Mouse (Mus musculus) MEL (cell line): ENCODE results near the gene Ccdc57. TPM values are rescaled to one million over a fixed set of nuclear protein-coding genes. Genes with fewer than 3 reads are reported as not detected.
"Not testable (repeated sequence)": the region's sequence is repeated elsewhere in the genome, so short reads cannot be mapped to it uniquely, and the experiment has no call there.

Experiments
- DNase-seq: peaks from one replicate; pipeline ENCODE4 v3.0.0; 2011; ENCODE audit warnings: low read depth, low spot score
- H3K27ac ChIP-seq: 2 replicates; pipeline ENCODE4 v1.5.1; 2012; ENCODE audit warnings: low read depth, mild to moderate bottlenecking, control low read depth, low read length, moderate library complexity; ENCODE audit not compliant: control insufficient read depth
- H3K27me3 ChIP-seq, 2 experiments: fragments of 150-350 bp in 1 of 2; sonication (generic) in 1 of 2; 2 replicates each; pipeline ENCODE4 v1.6.1; 2012; ENCODE audit warnings: low read length in 2 of 2, mild to moderate bottlenecking in 2 of 2, improper control_type of control experiment in 1 of 2, moderate library complexity in 1 of 2; ENCODE audit not compliant: insufficient read depth in 2 of 2, control insufficient read depth in 1 of 2
- H3K36me3 ChIP-seq, 2 experiments: 2 replicates each; pipeline ENCODE4 v1.6.1; 2012 to 2014; ENCODE audit warnings: low read length in 2 of 2, improper control_type of control experiment in 1 of 2, inconsistent platforms in 1 of 2, mild to moderate bottlenecking in 1 of 2; ENCODE audit not compliant: insufficient read depth in 2 of 2, control insufficient read depth in 1 of 2
- H3K4me1 ChIP-seq, 2 experiments: fragments of 150-350 bp in 1 of 2; sonication (generic) in 1 of 2; 2 replicates each; pipeline ENCODE4 v1.6.1; 2012; ENCODE audit warnings: low read length in 2 of 2, improper control_type of control experiment in 1 of 2, mild to moderate bottlenecking in 1 of 2; ENCODE audit not compliant: insufficient read depth in 2 of 2, control insufficient read depth in 1 of 2
- H3K4me3 ChIP-seq, 2 experiments: fragments of 150-350 bp in 1 of 2; sonication (generic) in 1 of 2; 2 replicates each; pipeline ENCODE4 v1.5.1; 2012; ENCODE audit warnings: low read depth in 2 of 2, low read length in 2 of 2, mild to moderate bottlenecking in 2 of 2, moderate library complexity in 2 of 2, control low read depth in 1 of 2, improper control_type of control experiment in 1 of 2; ENCODE audit not compliant: control insufficient read depth in 1 of 2, insufficient read depth in 1 of 2
- H3K79me2 ChIP-seq: 2 replicates; pipeline ENCODE4 v1.6.1; 2012; ENCODE audit warnings: mild to moderate bottlenecking, low read length, moderate library complexity; ENCODE audit not compliant: control insufficient read depth, poor library complexity, insufficient read depth
- H3K9ac ChIP-seq: 2 replicates; pipeline ENCODE4 v1.6.1; 2012; ENCODE audit warnings: low read depth, mild to moderate bottlenecking, control low read depth, low read length, moderate library complexity; ENCODE audit not compliant: control insufficient read depth, poor library complexity, severe bottlenecking
- H3K9me3 ChIP-seq: fragments of 150-350 bp; sonication (generic); replicated peaks from 2 replicates; pipeline ENCODE4 v1.6.1; 2012; ENCODE audit warnings: mild to moderate bottlenecking, low read length, improper control_type of control experiment, moderate library complexity; ENCODE audit not compliant: insufficient read depth
- CHD1 ChIP-seq: IDR thresholded peaks from 2 replicates; pipeline ENCODE4 v1.6.1; 2012; ENCODE audit warnings: low read depth, mild to moderate bottlenecking, inconsistent platforms, low read length, improper control_type of control experiment
- CHD2 ChIP-seq: IDR thresholded peaks from 2 replicates; pipeline ENCODE4 v1.6.1; 2011; ENCODE audit warnings: low read length, improper control_type of control experiment
- EP300 ChIP-seq, 2 experiments: IDR thresholded peaks; 2 replicates each; pipeline ENCODE4 v1.6.1; 2011; ENCODE audit warnings: improper control_type of control experiment in 2 of 2, low read length in 2 of 2, low read depth in 1 of 2, mild to moderate bottlenecking in 1 of 2
- ETS1 ChIP-seq: IDR thresholded peaks from 2 replicates; pipeline ENCODE4 v1.6.1; 2012; ENCODE audit warnings: low read depth, mild to moderate bottlenecking, inconsistent platforms, low read length, improper control_type of control experiment, moderate library complexity
- GABPA ChIP-seq: IDR thresholded peaks from 2 replicates; pipeline ENCODE4 v1.6.1; 2012; ENCODE audit warnings: low read depth, mild to moderate bottlenecking, inconsistent platforms, low read length, improper control_type of control experiment, moderate library complexity
- GATA1 ChIP-seq: IDR thresholded peaks from 2 replicates; pipeline ENCODE4 v1.6.1; 2011; ENCODE audit warnings: low read depth, low read length, improper control_type of control experiment
- HCFC1 ChIP-seq: IDR thresholded peaks from 2 replicates; pipeline ENCODE4 v1.6.1; 2012; ENCODE audit warnings: low read depth, mild to moderate bottlenecking, inconsistent platforms, low read length, improper control_type of control experiment, moderate library complexity
- KAT2A ChIP-seq: conservative IDR thresholded peaks from 2 replicates; pipeline ENCODE4 v1.6.1; 2012; ENCODE audit warnings: low read depth, low read length, improper control_type of control experiment, inconsistent platforms
- POLR2AphosphoS2 ChIP-seq: IDR thresholded peaks from 2 replicates; pipeline ENCODE4 v1.6.1; 2011; ENCODE audit warnings: low read length, improper control_type of control experiment
- RAD21 ChIP-seq: IDR thresholded peaks from 2 replicates; pipeline ENCODE4 v1.6.1; 2011; ENCODE audit warnings: mild to moderate bottlenecking, low read depth, low read length, improper control_type of control experiment
- TAL1 ChIP-seq: IDR thresholded peaks from 2 replicates; pipeline ENCODE4 v1.6.1; 2012; ENCODE audit warnings: mild to moderate bottlenecking, inconsistent platforms, low read length, moderate library complexity, mixed read lengths
- TCF12 ChIP-seq: IDR thresholded peaks from 2 replicates; pipeline ENCODE4 v1.6.1; 2014; ENCODE audit warnings: low read depth, mild to moderate bottlenecking, inconsistent platforms, low read length, improper control_type of control experiment, moderate library complexity
- UBTF ChIP-seq: IDR thresholded peaks from 2 replicates; pipeline ENCODE4 v1.6.1; 2012; ENCODE audit warnings: low read depth, mild to moderate bottlenecking, inconsistent platforms, low read length, improper control_type of control experiment, moderate library complexity, borderline replicate concordance; ENCODE audit not compliant: insufficient read depth
- USF2 ChIP-seq, 2 experiments: IDR thresholded peaks; 2 replicates each; pipeline ENCODE4 v1.6.1; 2011 to 2012; ENCODE audit warnings: improper control_type of control experiment in 2 of 2, low read length in 2 of 2, borderline replicate concordance in 1 of 2, inconsistent platforms in 1 of 2, low read depth in 1 of 2, mild to moderate bottlenecking in 1 of 2; ENCODE audit not compliant: insufficient read depth in 1 of 2
- polyA plus RNA-seq, 2 experiments: library from polyadenylated mRNA; stranded (reverse) in 1 of 2; unstranded in 1 of 2; fragments of >175 nt in 1 of 2; fragments of >200 nt in 1 of 2; gene quantifications; 2 replicates each; pipeline versions ENCODE4 v1.2.1 to v1.2.4; 2012; ENCODE audit warnings: low replicate concordance in 2 of 2, low read depth in 1 of 2; ENCODE audit not compliant: insufficient read length in 2 of 2, insufficient read depth in 1 of 2, missing spikeins in 1 of 2
- total RNA-seq: library from RNA; depleted of rRNA; stranded (reverse); fragments of 300-350 nt; gene quantifications from 2 replicates; pipeline ENCODE4 v1.2.3, GENCODE M21; 2012

Ccdc57 gene
- total and polyA plus RNA-seq, 3 experiments = 5.3 to 7.4 TPM; not detected in 1

DNA sequence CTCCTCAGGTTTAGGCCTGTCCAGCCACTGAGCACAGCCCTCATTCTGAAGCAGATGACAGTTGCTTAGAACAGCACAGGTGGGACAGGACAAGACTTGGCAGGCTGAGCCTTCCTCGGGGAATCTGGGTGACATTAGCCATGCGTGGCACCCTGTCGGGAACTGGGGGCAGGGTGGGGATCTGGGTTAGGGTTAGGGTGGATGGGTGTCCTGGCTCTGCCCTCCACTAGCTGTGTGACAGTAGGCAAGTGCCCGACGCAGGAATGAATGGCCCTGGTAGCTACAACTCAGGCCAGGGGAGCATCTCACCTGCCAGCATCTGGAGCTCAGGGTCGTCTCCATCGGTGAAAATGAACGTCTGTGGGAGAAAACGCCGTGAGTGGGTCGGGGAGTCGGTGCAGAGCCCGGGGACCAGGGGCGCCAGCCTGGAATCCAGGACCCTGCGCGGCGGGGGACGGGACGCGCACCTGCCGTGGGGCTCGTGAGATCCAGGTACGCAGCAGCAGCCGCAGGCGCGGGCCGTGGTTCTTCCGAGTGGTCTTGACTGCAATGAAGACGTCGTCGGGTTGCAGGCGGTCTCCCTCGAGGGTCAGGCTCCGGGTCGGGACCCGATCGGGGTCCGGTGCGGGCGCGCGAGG is 149.1 kb downstream of the Ccdc57 start:
- H3K4me3 ChIP-seq = peak overlapping the region; percentile 79 to 95
- H3K9ac ChIP-seq = peak overlapping the region; percentile 87
- peak overlapping the region; percentile 32 for H3K27ac ChIP-seq
- peaks cover 0 to 16% of the 10 kb centered on the region in 2 experiments; a peak in 1 of 4 replicates for H3K4me1 ChIP-seq
- H3K27me3 ChIP-seq = no peaks in the 10 kb centered on the region
- H3K36me3 ChIP-seq = peaks cover 2 to 7% of the 10 kb centered on the region in 2 experiments
- TF ChIP-seq GABPA = no peak
- TF ChIP-seq UBTF = no peak
- no peak for TF ChIP-seq ETS1
- TF ChIP-seq GATA1 = no peak
- no peak for TF ChIP-seq EP300 (IDR thresholded peaks at IDR 0.05; ENCODE audit: low read depth in 1 of 2, low read length in 2 of 2)
- no peak for TF ChIP-seq CHD2
- TF ChIP-seq KAT2A = no peak
- TF ChIP-seq CHD1 = no peak
- TF ChIP-seq TAL1 = no peak
- no peak for TF ChIP-seq POLR2AphosphoS2
- no peak for TF ChIP-seq HCFC1
- TF ChIP-seq TCF12 = no peak
- no peak for TF ChIP-seq RAD21
- no peaks in the 10 kb centered on the region for H3K9me3 ChIP-seq
- peak; percentile 34 for DNase-seq
- H3K79me2 ChIP-seq = peaks cover 26% of the 10 kb centered on the region

DNA sequence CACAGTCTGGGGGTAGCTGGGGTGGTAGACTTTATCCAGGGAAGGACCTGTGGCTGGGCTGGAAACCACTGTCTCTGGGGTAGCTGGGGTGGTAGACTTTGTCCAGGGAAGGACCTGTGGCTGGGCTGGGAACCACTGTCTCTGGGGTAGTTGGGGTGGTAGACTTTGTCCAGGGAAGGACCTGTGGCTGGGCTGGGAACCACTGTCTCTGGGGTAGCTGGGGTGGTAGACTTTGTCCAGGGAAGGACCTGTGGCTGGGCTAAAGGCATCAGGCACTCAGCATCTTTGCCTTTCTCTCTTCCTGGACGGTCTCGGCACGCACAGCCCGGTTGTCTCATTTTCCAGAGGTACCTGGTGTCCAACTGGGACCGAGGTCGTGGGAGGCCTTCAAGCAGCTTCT is 151.3 kb downstream of the Ccdc57 start:
- Histone ChIP-seq H3K4me1 (peaks cover 0 to 16% of the 10 kb centered on the region in 2 experiments; a peak in 1 of 4 replicates), H3K79me2 (peaks cover 20% of the 10 kb centered on the region)
- H3K27ac ChIP-seq, H3K36me3 ChIP-seq, DNase-seq, H3K9me3 ChIP-seq, H3K4me3 ChIP-seq, H3K27me3 ChIP-seq, H3K9ac ChIP-seq: not testable (repeated sequence)

DNA sequence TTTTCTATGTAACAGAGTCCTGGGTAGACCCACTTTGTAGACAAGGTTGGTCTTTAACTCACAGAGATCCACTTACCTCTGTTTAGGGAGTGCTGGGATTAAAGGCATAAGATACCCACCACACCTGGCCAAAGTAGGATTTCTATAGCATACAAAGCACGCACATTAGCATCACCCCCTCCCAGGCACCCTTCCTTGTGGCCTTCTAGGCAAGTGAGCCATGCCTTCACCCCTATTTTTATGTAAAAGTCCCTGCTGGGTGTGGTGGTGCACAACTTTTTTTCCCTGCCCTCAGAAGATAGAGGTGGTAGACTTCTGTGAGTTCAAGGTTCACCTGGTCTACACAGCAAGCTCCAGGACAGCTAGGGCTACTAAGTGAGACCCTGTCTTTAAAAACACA is 152.8 kb downstream of the Ccdc57 start:
- Histone ChIP-seq H3K9me3 (no peaks in the 10 kb centered on the region), H3K4me3 (no peak overlapping the region), H3K9ac (no peak overlapping the region), H3K4me1 (peaks cover 0 to 9% of the 10 kb centered on the region in 2 experiments; a peak in 1 of 4 replicates), H3K27me3 (no peaks in the 10 kb centered on the region), H3K36me3 (peaks cover 0 to 3% of the 10 kb centered on the region in 2 experiments; a peak in 1 of 4 replicates), H3K79me2 (peaks cover 9% of the 10 kb centered on the region), H3K27ac (no peak overlapping the region)
- no peak for TF ChIP-seq USF2 (IDR thresholded peaks at IDR 0.05; ENCODE audit: borderline replicate concordance in 1 of 2, insufficient read depth in 1 of 2, low read depth in 1 of 2, low read length in 2 of 2)
- TF ChIP-seq TCF12 = no peak
- no peak for DNase-seq
